Mouse (Mus musculus) CH12.LX (cell line): Measurements from ENCODE around the gene Cryl1. TPM values are rescaled to one million over a fixed set of nuclear protein-coding genes. Genes with fewer than 3 reads are reported as not detected.

Experiments
- DNase-seq: peaks from one replicate; pipeline ENCODE4 v3.0.0-alpha.2; 2013; ENCODE audit errors: extremely low read depth
- H3K27ac ChIP-seq: 2 replicates; pipeline ENCODE4 v1.5.1; 2012; ENCODE audit warnings: low read depth, mild to moderate bottlenecking, control low read depth, moderate library complexity; ENCODE audit not compliant: insufficient read depth
- H3K27me3 ChIP-seq: replicated peaks from 2 replicates; pipeline ENCODE3; 2012; ENCODE audit warnings: inconsistent platforms
- H3K36me3 ChIP-seq, 2 experiments: replicated peaks in 1 of 2; 2 replicates each; pipeline versions ENCODE3 to v1.6.1; 2012; ENCODE audit warnings: inconsistent platforms in 1 of 2, low read length in 1 of 2, mild to moderate bottlenecking in 1 of 2, mixed read lengths in 1 of 2, moderate library complexity in 1 of 2; ENCODE audit not compliant: control insufficient read depth in 1 of 2, insufficient read depth in 1 of 2
- H3K4me1 ChIP-seq, 2 experiments: 2 replicates each; pipeline ENCODE4 v1.6.1; 2012; ENCODE audit warnings: inconsistent platforms in 1 of 2, moderate library complexity in 1 of 2; ENCODE audit not compliant: insufficient read depth in 2 of 2, control insufficient read depth in 1 of 2
- H3K4me2 ChIP-seq: 2 replicates; pipeline ENCODE4 v1.6.1; 2012; ENCODE audit warnings: low read depth, mild to moderate bottlenecking, control low read depth; ENCODE audit not compliant: poor library complexity, insufficient read depth, severe bottlenecking
- H3K4me3 ChIP-seq, 3 experiments: fragments of 150-350 bp in 1 of 3; sonication (generic) in 1 of 3; replicated peaks in 1 of 3; 2 replicates each; pipeline versions ENCODE3 to v1.5.1; 2011 to 2012; ENCODE audit warnings: low read depth in 2 of 3, low read length in 2 of 3, mild to moderate bottlenecking in 2 of 3, moderate library complexity in 2 of 3, control low read depth in 1 of 3, improper control_type of control experiment in 1 of 3, inconsistent platforms in 1 of 3, mixed read lengths in 1 of 3; ENCODE audit not compliant: poor library complexity in 1 of 3
- H3K79me2 ChIP-seq: replicated peaks from 2 replicates; pipeline ENCODE4 v1.6.1; 2012; ENCODE audit warnings: mild to moderate bottlenecking, moderate library complexity; ENCODE audit not compliant: control insufficient read depth, poor library complexity, insufficient read depth, severe bottlenecking; ENCODE audit errors: extremely low read depth
- H3K9ac ChIP-seq: 2 replicates; pipeline ENCODE4 v1.6.1; 2012; ENCODE audit warnings: low read depth, mild to moderate bottlenecking, control low read depth, moderate library complexity; ENCODE audit not compliant: insufficient read depth
- H3K9me3 ChIP-seq: replicated peaks from 2 replicates; pipeline ENCODE3; 2012; ENCODE audit warnings: low read length, inconsistent platforms, mixed read lengths
- BHLHE40 ChIP-seq: IDR thresholded peaks from 2 replicates; pipeline ENCODE4 v1.6.1; 2011; ENCODE audit warnings: mild to moderate bottlenecking, low read depth, low read length, improper control_type of control experiment
- CHD1 ChIP-seq: IDR thresholded peaks from 2 replicates; pipeline ENCODE4 v1.6.1; 2012; ENCODE audit warnings: low read depth, low read length, improper control_type of control experiment, inconsistent platforms
- CHD2 ChIP-seq: IDR thresholded peaks from 2 replicates; pipeline ENCODE4 v1.6.1; 2011; ENCODE audit warnings: low read length, improper control_type of control experiment
- ELF1 ChIP-seq: IDR thresholded peaks from 2 replicates; pipeline ENCODE4 v1.6.1; 2014; ENCODE audit warnings: low read depth, mild to moderate bottlenecking, inconsistent platforms, low read length, improper control_type of control experiment
- ETS1 ChIP-seq: conservative IDR thresholded peaks from 2 replicates; pipeline ENCODE4 v1.6.1; 2012; ENCODE audit warnings: low read depth, mild to moderate bottlenecking, inconsistent platforms, low read length, improper control_type of control experiment, moderate library complexity
- GABPA ChIP-seq: IDR thresholded peaks from 2 replicates; pipeline ENCODE4 v1.6.1; 2012; ENCODE audit warnings: low read depth, low read length, improper control_type of control experiment, inconsistent platforms; ENCODE audit not compliant: insufficient replicate concordance
- IRF4 ChIP-seq: IDR thresholded peaks from 2 replicates; pipeline ENCODE4 v1.6.1; 2014; ENCODE audit warnings: low read depth, mild to moderate bottlenecking, inconsistent platforms, low read length, improper control_type of control experiment
- JUN ChIP-seq: IDR thresholded peaks from 2 replicates; pipeline ENCODE4 v1.6.1; 2011; ENCODE audit warnings: low read depth, mild to moderate bottlenecking, low read length, improper control_type of control experiment, moderate library complexity; ENCODE audit not compliant: insufficient read depth
- JUND ChIP-seq: conservative IDR thresholded peaks from 2 replicates; pipeline ENCODE4 v1.6.1; 2011; ENCODE audit warnings: low read depth, low read length, improper control_type of control experiment
- KAT2A ChIP-seq: IDR thresholded peaks from 2 replicates; pipeline ENCODE4 v1.6.1; 2012; ENCODE audit warnings: low read length, improper control_type of control experiment, inconsistent platforms; ENCODE audit not compliant: insufficient replicate concordance
- MAX ChIP-seq: IDR thresholded peaks from 2 replicates; pipeline ENCODE4 v1.6.1; 2011; ENCODE audit warnings: low read length, improper control_type of control experiment
- MAZ ChIP-seq: IDR thresholded peaks from 2 replicates; pipeline ENCODE4 v1.6.1; 2012; ENCODE audit warnings: low read depth, mild to moderate bottlenecking, inconsistent platforms, low read length, improper control_type of control experiment, moderate library complexity
- MEF2A ChIP-seq: IDR thresholded peaks from 2 replicates; pipeline ENCODE4 v1.6.1; 2014; ENCODE audit warnings: low read depth, mild to moderate bottlenecking, inconsistent platforms, low read length, improper control_type of control experiment, borderline replicate concordance
- MXI1 ChIP-seq: IDR thresholded peaks from 2 replicates; pipeline ENCODE4 v1.6.1; 2011; ENCODE audit warnings: mild to moderate bottlenecking, low read depth, low read length, improper control_type of control experiment
- NELFE ChIP-seq: IDR thresholded peaks from 2 replicates; pipeline ENCODE4 v1.6.1; 2011; ENCODE audit warnings: low read depth, low read length, improper control_type of control experiment
- NRF1 ChIP-seq: IDR thresholded peaks from 2 replicates; pipeline ENCODE4 v1.6.1; 2014; ENCODE audit warnings: low read depth, mild to moderate bottlenecking, inconsistent platforms, low read length, improper control_type of control experiment, moderate library complexity
- PAX5 ChIP-seq: IDR thresholded peaks from 2 replicates; pipeline ENCODE4 v1.6.1; 2012; ENCODE audit warnings: low read length, inconsistent platforms, mixed read lengths
- SIN3A ChIP-seq: IDR thresholded peaks from 2 replicates; pipeline ENCODE4 v1.6.1; 2012; ENCODE audit warnings: low read length, improper control_type of control experiment, inconsistent platforms
- SMC3 ChIP-seq: IDR thresholded peaks from 2 replicates; pipeline ENCODE4 v1.6.1; 2011; ENCODE audit warnings: low read depth, low read length, improper control_type of control experiment
- TBP ChIP-seq: conservative IDR thresholded peaks from 2 replicates; pipeline ENCODE4 v1.6.1; 2011; ENCODE audit warnings: low read depth, low read length, improper control_type of control experiment
- TCF12 ChIP-seq: IDR thresholded peaks from 2 replicates; pipeline ENCODE4 v1.6.1; 2014; ENCODE audit warnings: low read depth, mild to moderate bottlenecking, inconsistent platforms, low read length, improper control_type of control experiment
- UBTF ChIP-seq: IDR thresholded peaks from 2 replicates; pipeline ENCODE4 v1.6.1; 2012; ENCODE audit warnings: low read depth, mild to moderate bottlenecking, inconsistent platforms, low read length, improper control_type of control experiment, moderate library complexity
- USF1 ChIP-seq: IDR thresholded peaks from 2 replicates; pipeline ENCODE4 v1.6.1; 2014; ENCODE audit warnings: low read depth, mild to moderate bottlenecking, inconsistent platforms, low read length, improper control_type of control experiment
- ZNF384 ChIP-seq: IDR thresholded peaks from 2 replicates; pipeline ENCODE4 v1.6.1; 2012; ENCODE audit warnings: low read depth, low read length, improper control_type of control experiment, inconsistent platforms
- dilution Hi-C: fragments of 300-500 bp; cut with MboI; formaldehyde crosslinking; loops from 2 replicates; pipeline ENCODE4 v1.14.3; 2020; ENCODE audit warnings: low sequenced_read_pairs; ENCODE audit not compliant: extremely low pct_unique_long_range_greater_than_20kb, extremely low pct_ligation_motif_present
- in situ Hi-C: fragments of 300-500 bp; cut with MboI; formaldehyde crosslinking; loops from 3 replicates; pipeline ENCODE4 v1.14.3; 2019; ENCODE audit warnings: low sequenced_read_pairs, low pct_ligation_motif_present, low pct_unique_long_range_greater_than_20kb, mixed read lengths
- polyA plus RNA-seq: library from polyadenylated mRNA; unstranded; fragments of >175 nt; gene quantifications from 2 replicates; pipeline ENCODE4 v1.2.1, GENCODE M21; 2012; ENCODE audit warnings: low read depth; ENCODE audit not compliant: insufficient read length
- total RNA-seq, 2 experiments: library from RNA; depleted of rRNA; stranded (reverse); fragments of 300-350 nt in 1 of 2; fragments of >200 nt in 1 of 2; gene quantifications; 2 replicates each; pipeline ENCODE4 v1.2.3; 2012 to 2014

Gene Cryl1
- total and polyA plus RNA-seq, 3 experiments: 13.1 to 33.7 (median 31.8) TPM

GRCm38 (mm10) chr14:57430451-57430850 is 32.1 kb upstream of the Cryl1 start:
- no peaks in the 10 kb centered on the region for H3K79me2 ChIP-seq
- TF ChIP-seq SIN3A (no peak), MAZ (no peak), IRF4 (no peak), PAX5 (no peak), NRF1 (no peak), JUN (no peak), MXI1 (no peak), MAX (no peak), CHD1 (no peak), KAT2A (no peak), CHD2 (no peak), JUND (no peak), BHLHE40 (no peak), NELFE (no peak), ELF1 (no peak), SMC3 (no peak)
- TF ChIP-seq, all 38 proteins: peak for 0
- peaks cover 0 to 13% of the 10 kb centered on the region in 2 experiments for H3K36me3 ChIP-seq
- no peaks in the 10 kb centered on the region for H3K9me3 ChIP-seq
- in situ Hi-C loops: no loop called here
- no peak overlapping the region for H3K27ac ChIP-seq
- no peak overlapping the region for H3K4me3 ChIP-seq
- no peak overlapping the region for H3K9ac ChIP-seq
- peaks cover 0 to under 1% of the 10 kb centered on the region in 2 experiments; a peak in 1 of 4 replicates for H3K4me1 ChIP-seq
- H3K4me2 ChIP-seq: no peak overlapping the region
- no peaks in the 10 kb centered on the region for H3K27me3 ChIP-seq
- no peak for DNase-seq
- dilution Hi-C loops: no loop called here

GRCm38 (mm10) chr14:57424212-57424561 is 25.9 kb upstream of the Cryl1 start:
- H3K4me1 ChIP-seq: peaks cover 3% of the 10 kb centered on the region in 2 experiments; a peak in 3 of 4 replicates
- in situ Hi-C loops: no loop called here

More at GRCm38 (mm10) chr14:57424212-57424561, 25.9 kb upstream of the Cryl1 start:
- no peak overlapping the region for H3K27ac ChIP-seq
- H3K79me2 ChIP-seq: no peaks in the 10 kb centered on the region
- no peaks in the 10 kb centered on the region for H3K36me3 ChIP-seq
- H3K27me3 ChIP-seq: no peaks in the 10 kb centered on the region
- dilution Hi-C loops: no loop called here
- peak overlapping the region; percentile 50 for H3K9ac ChIP-seq
- peak overlapping the region; percentile 53; the same call in 1 of the 2 replicates for H3K4me2 ChIP-seq
- no peaks in the 10 kb centered on the region for H3K9me3 ChIP-seq
- no peak for TF ChIP-seq GABPA
- no peak for TF ChIP-seq ZNF384
- TF ChIP-seq ELF1: no peak
- TF ChIP-seq JUND: no peak
- TF ChIP-seq UBTF: no peak
- no peak for TF ChIP-seq BHLHE40
- TF ChIP-seq JUN: no peak
- no peak for TF ChIP-seq MEF2A
- TF ChIP-seq SIN3A: no peak; the same call in none of the 2 replicates
- TF ChIP-seq TCF12: no peak
- no peak for TF ChIP-seq MAZ
- no peak for TF ChIP-seq ETS1
- no peak for TF ChIP-seq TBP
- no peak for TF ChIP-seq USF1
- TF ChIP-seq, all 38 proteins: peak for 0
- H3K4me3 ChIP-seq: peak overlapping the region; percentile 91 to 96 (median 95)
- no peak for DNase-seq
